Mouse (Mus musculus) adrenal gland, postnatal 4 days (tissue): ENCODE results near the gene Slc26a1. TPM values are rescaled to one million over a fixed set of nuclear protein-coding genes. Genes with fewer than 3 reads are reported as not detected.

Experiments used
- DNase-seq, 2 experiments: peaks; one replicate each; pipeline ENCODE4 v3.0.0; 2021 to 2022; ENCODE audit warnings: low spot score in 2 of 2, mixed read lengths in 2 of 2
- total RNA-seq, 2 experiments: library from RNA; stranded (reverse); gene quantifications; 2 replicates each; pipeline ENCODE4 v1.2.3; 2021

Slc26a1 gene
- total RNA-seq, 2 experiments from 2014 or later = 3.2 to 8.1 TPM

DNA sequence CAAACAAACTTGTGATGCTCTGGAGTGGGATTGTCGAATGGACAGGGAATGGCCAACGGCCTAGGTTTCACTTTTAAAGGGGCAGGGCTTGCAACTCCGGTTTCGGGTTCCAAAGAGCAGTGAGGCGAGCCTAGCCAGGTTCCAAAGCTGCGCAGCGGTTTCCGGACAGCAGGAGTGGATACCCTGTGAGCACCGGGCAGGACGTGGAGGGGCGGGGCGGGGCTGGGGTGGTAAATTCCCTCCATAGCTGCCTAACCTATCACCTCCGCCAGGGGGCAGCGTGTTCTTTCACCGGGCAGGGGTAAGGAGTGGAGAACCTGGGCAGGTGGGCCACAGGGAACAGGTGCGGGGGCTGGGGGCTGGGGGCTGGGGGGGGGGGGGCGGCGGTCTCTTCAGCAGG, 16.9 kb upstream of the Slc26a1 start, which contains the start of gene Fgfrl1:
Fgfrl1 (plus strand) TSS at position 112 of the 400 bp plus-strand sequence.
- DNase-seq = peak in 1 of 2 experiments; percentile 57

DNA sequence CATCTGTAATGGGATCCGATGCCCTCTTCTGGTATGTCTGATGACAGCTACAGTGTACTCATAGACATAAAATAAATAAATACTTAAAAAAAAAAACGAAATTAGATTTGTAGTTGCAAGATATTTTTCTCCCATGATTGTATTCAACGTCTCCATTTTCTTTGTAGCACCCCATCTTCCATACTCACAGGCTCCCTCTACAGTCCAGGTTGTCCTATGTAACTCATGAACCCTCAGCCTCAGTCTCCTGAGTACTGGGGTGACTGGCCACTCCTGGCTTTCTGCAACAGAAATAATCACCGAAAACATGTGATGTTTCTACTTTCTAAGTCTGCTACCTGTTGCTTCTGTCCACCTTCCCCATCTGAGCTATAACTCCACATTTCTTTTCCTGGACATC, 15.8 kb upstream of the Slc26a1 start:
- DNase-seq = no peak

DNA sequence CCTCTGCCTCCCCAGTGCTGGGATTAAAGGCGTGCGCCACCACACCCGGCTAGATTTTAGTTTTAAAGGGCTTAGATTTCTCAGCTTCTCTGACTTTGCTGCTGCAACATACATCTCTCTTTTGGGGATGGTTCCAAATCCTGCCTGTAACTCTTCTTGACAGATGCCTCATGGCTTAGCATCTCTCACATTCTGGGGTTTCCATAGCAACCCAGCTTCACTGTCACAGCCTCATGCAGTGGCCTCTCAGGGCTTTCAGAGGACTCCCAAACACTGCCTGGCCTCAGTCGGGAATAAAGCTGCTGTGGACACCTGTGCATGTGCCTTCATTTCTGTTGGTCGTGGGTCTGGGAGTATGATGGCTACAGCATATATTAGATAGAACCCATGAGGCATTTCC, 13.7 kb upstream of the Slc26a1 start:
- no peak for DNase-seq

DNA sequence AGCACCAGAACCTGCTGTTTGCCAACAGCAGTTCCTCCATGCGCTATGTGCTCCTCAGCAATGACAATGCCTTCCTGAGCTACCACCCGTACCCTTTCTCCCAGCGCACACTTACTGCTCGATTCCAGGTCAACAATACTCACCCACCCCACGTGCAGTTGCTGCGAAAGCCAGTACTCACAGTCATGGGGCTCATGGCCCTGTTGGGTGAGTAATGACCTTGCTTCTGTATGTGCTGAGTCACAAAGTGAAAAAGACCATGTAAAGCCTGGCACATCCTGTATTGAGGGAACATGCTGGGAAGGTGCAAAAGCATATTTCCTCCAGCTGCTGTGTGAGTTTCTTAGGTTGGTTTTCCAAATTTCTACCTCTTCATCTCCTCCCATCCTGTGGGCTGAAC, 5.5 kb upstream of the Slc26a1 start:
- DNase-seq = no peak

DNA sequence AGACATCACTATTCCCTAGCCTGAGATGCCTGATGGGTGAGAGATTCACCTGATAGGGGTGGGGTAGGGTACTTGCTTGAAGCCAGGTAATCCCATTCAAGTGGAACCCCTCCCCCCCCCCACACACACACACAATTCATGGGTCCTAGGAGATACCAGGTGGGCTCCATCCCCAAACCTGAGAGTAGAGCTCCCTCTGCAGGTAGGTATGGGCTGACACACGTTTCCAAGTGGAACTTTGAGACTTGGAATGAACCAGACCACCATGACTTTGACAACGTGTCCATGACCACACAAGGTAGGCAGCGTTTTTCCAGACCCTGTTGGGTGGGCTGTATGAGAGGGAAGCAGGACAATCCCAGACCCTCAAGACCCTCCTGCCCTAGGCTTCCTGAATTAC, 4.5 kb upstream of the Slc26a1 start:
- no peak for DNase-seq

DNA sequence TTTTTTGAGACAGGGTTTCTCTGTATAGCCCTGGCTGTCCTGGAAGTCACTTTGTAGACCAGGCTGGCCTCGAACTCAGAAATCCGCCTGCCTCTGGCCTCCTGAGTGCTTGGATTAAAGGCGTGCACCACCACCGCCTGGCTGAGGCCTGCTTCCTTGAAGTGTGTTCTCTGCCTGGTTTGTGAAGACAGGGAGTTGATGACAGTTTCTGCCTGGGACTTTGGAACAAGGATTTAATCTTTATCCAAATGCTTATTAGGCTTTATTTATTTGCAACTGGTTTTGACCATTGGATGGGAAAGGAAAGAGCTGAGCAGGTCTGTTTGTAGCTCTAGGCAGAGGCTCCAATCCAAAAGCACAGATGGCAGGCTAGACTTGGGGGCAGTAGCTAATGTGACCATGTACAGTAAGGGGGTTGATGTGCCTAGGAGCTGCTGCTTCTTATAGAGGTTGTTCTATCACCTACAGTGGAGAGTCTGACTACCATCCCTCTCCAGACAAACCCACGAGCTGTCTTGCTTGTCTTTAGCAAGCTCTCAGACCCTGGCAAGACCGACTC, 3.0 kb upstream of the Slc26a1 start:
- no peak for DNase-seq

DNA sequence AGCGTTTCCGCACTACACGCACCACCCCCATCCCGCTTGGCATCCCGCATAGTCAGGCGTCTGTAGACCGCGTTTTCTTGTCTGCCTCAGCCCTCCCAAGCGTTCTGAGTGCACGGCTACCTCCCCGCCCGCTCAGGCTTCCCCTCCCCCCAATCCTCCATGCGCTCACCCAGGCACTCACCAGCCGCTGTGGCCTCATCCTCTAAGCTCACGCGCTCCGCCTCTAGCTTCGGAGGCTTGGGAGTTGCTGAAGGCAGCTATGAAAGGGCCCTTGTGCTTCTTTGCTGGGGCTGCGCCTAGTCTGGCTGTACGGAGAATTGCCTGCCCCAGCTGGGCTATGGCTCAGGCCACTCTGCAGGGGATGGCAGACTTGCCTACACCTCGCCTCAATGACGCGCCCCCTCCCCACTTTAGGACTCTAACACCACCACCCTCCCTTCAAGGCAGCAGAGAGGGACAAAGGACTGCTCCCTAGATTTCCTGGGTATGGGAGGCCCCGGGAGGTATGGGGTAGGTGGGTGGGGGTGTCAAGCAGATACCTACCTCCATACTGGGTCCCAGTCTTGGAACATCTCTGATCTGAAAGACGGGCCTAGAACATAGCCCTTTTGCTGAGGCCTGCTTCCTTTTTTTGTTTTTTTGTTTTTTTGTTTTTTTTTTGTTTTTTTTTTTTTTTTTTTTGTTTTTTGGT, 2.4 kb upstream of the Slc26a1 start:
- no peak for DNase-seq

DNA sequence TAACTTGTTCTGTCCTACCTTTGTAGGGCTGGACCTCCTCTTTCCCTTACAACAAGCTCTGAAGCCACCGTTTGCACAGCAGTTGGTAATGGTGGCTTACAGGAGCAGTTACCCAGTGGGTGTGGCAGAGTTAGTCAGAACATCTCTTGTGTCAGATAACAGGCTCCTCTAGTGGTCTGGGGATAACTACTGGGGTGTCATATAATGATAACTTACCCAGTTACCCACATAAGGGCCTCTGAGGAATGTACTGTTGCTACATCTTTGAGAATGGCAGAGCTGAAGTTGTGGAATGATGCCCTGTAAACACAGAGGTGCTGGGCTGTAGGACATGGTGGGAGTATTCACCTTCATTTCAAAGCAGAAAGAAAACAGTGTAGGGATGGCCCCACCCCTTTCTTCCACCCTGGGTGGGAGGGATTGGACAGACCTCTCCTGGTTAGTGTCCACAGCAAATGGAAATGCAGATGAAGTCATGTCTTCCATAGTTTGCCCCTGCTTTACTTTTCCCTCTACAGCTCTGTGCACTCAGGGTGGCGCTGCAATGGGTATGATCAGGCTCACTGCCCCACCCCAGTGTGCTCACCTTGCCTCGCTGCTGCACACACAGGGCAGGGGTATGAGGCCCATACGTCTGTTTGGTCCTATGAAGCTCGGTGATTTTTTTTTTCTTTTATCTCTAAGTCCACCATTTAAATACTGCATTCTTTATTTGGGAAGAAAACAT, 1.6 kb upstream of the Slc26a1 start:
- no peak for DNase-seq

DNA sequence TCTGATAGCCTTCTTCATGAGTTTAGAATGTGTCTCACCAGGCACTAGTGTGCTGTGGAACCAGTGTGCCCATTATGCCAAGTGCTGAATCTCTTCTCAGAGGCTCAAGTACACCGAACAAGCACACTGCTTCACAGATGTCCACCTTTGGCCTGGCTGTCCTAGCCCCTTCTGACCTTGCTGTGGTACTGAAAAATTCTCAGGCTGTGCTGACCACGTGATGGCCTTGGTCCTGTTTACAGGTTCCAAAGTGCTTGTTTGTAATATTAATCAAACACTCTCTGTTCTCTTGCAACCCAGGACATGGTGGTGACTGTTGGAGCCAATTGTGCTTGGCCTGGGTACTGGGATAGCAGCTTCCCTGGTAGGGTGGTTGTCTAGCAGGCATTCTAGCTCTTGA, 745 bp downstream of the Slc26a1 start:
- DNase-seq = no peak

DNA sequence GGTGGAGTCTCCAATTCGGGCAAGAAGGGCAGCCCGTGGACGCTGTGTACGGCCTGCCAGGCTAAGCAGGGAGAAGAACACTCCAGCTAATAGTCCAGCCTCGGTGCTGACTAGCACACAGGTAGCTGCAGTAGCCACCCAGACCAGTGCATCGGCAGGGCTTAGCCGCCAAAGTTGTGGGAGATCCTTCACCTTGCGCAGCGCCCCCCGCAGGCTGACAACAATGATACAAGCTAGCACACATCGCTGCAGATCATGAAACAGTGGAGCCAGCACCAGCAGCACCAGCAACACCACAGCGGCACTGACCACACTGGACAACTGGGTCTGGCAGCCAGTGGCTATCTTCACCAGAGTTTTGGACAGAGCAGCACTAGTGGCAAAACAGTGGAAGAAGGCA, 3.6 kb downstream of the Slc26a1 start:
- no peak for DNase-seq

DNA sequence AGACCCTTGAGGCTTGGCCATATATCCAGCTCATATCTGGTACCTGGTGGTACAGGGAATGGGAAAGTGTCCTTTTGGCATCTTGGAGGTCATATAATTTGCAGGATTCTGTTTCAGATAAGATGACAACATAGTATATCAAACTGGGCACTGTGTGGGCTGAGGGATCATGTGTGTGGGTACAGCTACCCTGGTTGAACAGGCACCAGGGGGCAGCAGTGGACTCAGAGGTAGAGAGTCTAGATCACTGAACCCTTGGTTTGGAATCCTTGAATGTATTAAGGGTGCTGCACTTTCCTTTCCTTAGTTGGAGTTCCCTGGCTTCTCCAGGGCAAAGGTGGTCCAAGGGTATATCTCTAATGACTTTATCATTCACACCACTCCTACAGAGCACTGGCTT, 4.6 kb downstream of the Slc26a1 start:
- DNase-seq = no peak

DNA sequence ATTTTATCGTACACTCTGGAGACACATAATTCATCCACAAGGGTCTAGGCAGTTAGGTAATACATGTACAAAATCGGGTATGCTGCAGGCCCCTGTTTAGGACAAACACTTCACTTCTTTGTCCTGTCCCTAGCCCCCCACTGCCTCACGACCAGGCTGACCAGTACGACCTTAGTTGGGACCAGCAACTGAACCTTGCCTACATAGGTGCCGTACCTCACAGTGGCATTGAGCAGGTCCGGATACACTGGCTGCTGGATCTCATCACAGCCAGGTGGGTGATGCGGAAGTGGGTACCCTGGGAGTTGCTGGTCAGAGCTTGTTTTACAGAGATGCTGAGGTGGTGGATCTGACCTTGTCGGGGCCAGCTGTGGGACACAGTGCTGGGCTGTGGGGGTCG, 5.4 kb downstream of the Slc26a1 start:
- DNase-seq = no peak

DNA sequence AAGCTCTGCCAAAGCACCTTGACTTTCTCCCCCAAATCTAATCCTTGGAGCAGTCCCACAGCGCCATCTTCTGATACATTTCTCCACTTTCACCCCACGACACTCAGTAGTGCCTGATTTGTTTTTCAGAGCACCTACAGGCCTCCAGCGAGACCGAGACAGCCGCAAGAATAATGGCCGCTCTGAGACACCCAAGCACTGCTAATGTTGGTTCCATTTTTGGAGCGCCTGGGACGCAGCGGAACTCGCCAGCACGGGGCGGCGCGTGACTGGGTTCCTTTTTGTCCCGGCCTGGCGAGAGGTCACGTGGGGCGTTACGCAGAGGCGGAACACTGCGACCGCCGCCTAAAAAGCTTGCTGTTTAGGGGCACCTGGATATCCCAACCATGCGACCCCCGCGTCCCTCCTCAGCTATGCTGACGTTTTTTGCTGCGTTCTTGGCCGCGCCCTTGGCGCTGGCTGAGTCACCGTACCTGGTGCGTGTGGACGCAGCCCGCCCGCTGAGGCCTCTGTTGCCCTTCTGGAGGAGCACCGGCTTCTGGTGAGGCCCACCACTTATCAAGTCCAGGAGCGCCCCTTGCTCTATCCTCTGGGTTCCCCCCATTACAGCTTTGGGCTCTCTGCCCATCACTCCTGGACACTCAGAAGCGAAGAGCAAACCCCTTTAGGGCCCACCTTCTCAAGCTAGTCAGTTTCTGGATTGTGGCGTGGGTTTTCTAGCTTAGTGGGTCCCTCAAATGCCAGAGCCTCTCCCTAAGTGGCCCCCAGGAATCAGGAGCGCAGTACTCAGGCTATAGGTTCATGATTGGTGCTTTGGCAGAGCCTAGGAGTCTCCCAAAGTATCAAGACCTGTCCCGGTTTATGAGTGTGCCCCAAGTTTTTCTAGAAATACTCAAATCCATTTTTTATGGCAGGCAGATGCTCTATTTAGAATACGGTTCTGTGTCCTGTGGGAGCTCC, 6.1 kb downstream of the Slc26a1 start, which contains the start of gene Dgkq:
Dgkq (minus strand) TSS at position 696 of the 960 bp plus-strand sequence.
- peak; percentile 50 to 77 for DNase-seq

DNA sequence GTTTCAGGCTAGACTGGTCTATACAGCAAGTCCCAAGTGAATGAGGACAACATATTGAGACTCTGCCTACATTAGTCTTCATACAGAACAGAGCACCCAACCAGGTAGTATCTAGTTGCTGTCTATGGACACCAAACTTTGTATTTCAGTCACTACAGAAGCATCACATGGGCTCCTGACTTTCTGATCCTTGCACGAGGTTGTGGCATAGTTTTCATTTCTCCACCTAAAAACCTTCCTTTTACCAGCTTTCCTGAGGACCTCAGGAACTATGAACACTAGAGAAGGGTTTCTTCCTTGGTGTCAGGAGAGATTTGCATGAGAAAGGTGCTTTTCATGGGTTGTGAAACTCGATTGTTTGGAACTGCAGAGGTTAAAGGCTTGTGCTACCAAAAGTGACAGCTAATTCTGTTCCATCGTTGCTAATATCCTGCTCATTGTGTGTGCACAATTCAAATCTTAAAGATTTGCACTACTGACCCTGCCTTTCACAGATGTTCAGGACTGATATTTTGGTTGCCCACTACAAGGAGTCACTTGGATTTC, 6.9 kb downstream of the Slc26a1 start:
- no peak for DNase-seq

DNA sequence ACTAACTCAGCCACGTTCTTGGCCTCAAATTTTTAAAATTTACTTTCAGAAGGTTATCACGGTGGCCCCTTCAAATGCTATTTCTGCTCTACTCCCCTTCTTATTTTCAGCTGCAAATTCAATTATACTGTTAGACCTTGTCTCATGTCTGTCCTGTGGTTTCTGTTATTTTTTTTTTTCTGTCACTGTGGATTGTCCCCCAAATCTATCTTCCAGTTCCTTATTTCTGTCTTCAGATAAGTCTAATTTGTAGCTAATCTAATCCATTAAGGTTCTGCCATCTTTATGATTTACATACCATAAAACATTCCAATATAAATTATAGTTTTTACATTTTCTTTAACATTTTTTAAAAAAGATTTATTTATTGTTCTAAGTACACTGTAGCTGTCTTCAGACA, 8.0 kb downstream of the Slc26a1 start:
- DNase-seq = no peak

DNA sequence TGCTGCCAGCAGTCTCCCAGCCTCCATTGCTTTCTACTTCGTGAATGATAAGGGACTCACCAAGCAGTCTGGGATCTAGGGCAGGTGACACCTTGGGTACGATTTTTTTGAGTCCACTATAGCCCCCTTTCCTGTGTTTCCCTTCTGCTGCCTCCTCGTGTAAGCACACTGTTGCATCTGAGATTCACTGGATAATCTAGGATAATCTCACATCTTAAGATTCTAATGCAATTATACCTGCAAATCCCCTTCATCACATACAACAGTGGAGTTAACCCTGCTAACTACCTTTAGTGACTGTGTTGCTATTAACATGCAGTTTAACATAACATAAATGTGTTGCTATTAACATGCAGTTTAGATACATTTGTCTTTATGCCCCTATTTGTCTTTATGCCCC, 10.3 kb downstream of the Slc26a1 start:
- no peak for DNase-seq

DNA sequence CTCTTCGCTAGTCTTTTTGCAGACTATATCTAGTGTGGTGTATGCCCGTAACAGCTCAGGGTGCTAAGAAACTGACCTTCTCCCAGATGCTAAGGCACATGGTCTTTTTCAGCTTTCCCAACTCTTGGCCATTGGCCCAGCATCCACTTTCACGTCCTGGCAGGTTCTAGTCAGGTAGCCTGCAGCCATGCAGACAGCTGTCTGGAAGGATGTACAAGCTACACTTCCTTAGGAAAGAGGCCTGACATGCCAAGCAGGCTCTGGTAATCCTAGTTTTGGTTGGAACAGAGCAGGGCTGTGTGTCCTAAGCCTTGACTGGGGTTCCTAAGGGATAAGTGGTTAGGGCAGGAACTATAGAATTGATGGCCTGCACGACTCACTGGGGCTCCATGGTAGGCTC, 12.6 kb downstream of the Slc26a1 start:
- DNase-seq = no peak

DNA sequence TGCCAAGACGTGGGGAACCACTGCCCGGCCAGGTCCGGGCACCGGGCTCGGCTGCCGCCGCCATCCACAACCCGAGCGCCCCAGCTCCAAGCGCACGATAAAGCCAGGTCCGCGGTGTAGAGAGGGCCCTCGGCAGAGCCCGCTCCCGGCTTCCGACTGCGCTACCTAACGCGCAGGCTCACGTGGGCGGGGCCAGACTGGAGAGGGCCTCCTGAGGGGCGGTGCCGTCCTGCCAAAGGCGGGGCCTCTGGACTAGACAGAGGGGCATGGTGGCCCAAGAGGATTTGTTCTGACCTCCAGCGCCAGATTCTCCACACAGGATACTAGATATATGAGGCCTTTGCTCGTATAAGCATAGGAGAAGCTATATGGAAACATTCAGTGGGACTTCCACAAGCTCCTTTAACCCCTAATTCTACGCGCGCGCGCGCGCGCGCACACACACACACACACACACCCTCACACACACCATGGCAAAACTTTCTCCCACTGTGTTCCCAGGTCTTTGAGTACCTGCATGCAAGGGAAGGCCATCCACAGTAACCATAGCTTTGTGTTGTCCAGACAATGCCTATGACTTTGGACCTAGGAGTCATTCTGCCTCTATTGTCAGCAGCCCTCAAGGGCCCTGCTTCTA, 14.6 kb downstream of the Slc26a1 start:
- peak; percentile 77 to 84 for DNase-seq

DNA sequence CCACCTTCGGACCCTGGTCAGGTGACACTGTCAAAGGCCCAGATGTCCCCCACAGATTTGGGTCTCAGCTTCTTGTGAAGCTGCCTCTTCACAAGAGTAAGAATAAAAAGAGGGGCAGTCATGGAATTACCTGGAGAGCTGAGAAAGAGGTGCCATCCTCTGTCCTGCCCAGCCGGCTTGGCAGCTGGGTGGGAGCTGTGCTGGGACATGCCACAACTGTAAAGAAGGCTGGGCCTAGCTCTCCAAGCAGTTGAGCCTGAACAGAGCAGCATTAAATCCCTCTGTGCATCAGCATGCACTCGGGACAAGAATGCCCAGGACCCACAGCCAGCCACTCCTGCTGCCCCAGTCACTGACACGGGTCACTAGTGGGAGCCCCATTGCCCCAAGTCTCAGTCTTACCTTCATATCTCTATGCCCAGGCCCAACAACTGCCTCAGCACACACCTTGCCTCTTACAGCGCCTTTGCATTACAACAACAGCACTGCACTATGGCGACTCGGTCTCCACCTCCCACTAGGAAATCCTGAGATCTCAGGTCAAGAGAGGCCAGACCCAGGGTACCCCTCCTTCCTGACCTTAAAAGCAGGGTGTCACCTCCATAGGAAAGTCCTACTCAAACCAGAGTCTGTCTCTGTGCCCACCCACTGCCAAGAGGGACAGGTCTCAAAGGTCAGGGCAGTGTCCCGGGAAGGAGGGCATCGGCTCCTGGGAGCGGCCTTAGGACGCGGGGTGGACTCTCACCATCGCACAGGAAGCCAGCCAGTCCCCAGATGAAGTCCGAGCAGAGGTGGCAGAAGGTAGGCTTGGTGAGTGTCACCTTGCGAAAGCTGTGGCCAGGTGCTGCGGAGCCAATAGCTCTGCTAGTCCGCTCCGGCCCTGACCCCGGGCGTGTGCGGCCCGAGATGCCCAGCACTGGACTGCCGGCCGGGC, 15.4 kb downstream of the Slc26a1 start, which contains the start of gene Idua:
Idua (plus strand) TSS at position 634 of the 934 bp plus-strand sequence.
- DNase-seq = no peak
